Mouse (Mus musculus) heart, embryonic 13.5 days (tissue): Measurements from ENCODE around the gene Zbtb9. TPM values are rescaled to one million over a fixed set of nuclear protein-coding genes. Genes with fewer than 3 reads are reported as not detected.

Source experiments
- ATAC-seq: fragments of 200-750 bp; cut with Nextera tagmentation; 2 replicates; pipeline ENCODE4 v1.8.0; 2017; ENCODE audit warnings: moderate TSS enrichment; ENCODE audit not compliant: insufficient number of reproducible peaks, low FRiP score, low TSS enrichment; ENCODE audit errors: extremely low read depth
- H3K27ac ChIP-seq: fragments of 300-500 bp; sonication (generic); replicated peaks from 2 replicates; pipeline ENCODE4 v1.5.1; 2015; ENCODE audit warnings: moderate library complexity, mild to moderate bottlenecking, inconsistent platforms
- H3K27me3 ChIP-seq: fragments of 300-500 bp; sonication (generic); replicated peaks from 2 replicates; pipeline ENCODE4 v1.6.1; 2015; ENCODE audit warnings: mild to moderate bottlenecking, inconsistent platforms
- H3K36me3 ChIP-seq: fragments of 300-500 bp; sonication (generic); 2 replicates; pipeline ENCODE4 v1.6.1; 2015; ENCODE audit warnings: mild to moderate bottlenecking, inconsistent platforms
- H3K4me1 ChIP-seq: fragments of 300-500 bp; sonication (generic); 2 replicates; pipeline ENCODE4 v1.6.1; 2015; ENCODE audit warnings: inconsistent platforms
- H3K4me2 ChIP-seq: fragments of 300-500 bp; sonication (generic); 2 replicates; pipeline ENCODE4 v1.6.1; 2015; ENCODE audit warnings: inconsistent platforms, mild to moderate bottlenecking, moderate library complexity
- H3K4me3 ChIP-seq: fragments of 300-500 bp; sonication (generic); 2 replicates; pipeline ENCODE4 v1.5.1; 2015; ENCODE audit warnings: moderate library complexity, mild to moderate bottlenecking, inconsistent platforms
- H3K9ac ChIP-seq: fragments of 300-500 bp; sonication (generic); 2 replicates; pipeline ENCODE4 v1.6.1; 2015; ENCODE audit warnings: inconsistent platforms, mild to moderate bottlenecking, moderate library complexity
- H3K9me3 ChIP-seq: fragments of 300-500 bp; sonication (generic); 2 replicates; pipeline ENCODE4 v1.6.1; 2016; ENCODE audit warnings: inconsistent platforms
- WGBS: fragments of 180-500 bp; shearing (Covaris S2); methylation state at CpG from one replicate; pipeline ENCODE4 v1.1.7; 2015; ENCODE audit warnings: mixed read lengths; 5-methylcytosine and 5-hydroxymethylcytosine counted together
- polyA plus RNA-seq: library from polyadenylated mRNA; unstranded; fragments of >200 nt; fragmentation: Nextera tagmentation; extraction: Ambion mirVana; gene quantifications from 2 replicates; pipeline ENCODE4 v1.2.1, GENCODE M21; 2015

Gene Zbtb9
- polyA plus RNA-seq, 1 experiment from 2014 or later = 9.1 TPM

DNA sequence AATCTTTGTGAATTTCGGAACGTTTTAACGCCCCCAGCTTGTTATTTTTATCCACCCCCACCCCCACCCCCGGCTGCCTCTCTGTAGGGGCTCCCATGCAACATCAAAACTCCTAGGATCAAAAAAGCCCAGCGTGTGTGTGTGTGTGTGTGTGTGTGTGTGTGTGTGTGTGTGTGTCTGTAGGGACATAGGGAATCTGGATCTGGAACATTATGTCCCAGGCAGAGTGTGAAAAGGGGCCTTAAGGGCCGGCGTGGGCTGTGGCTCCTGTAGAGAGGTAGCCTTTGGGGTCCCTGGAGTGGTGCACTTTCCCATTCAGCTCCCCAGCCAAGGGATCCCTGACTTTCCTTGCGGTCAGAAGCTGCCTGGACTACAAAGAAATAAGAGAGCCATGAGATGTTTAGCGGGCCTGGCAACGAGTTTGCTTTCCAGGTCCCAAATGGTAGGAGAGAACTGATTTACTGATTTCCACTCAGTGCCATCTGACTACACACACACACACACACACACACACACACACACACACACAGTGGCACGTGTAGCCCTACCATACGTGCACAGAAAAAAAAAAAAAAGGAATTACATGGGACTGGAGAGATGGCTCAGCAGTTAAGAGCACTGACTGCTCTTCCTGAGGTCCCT lies 45.7 kb downstream of the Zbtb9 start:
- H3K27me3 ChIP-seq = no peaks in the 10 kb centered on the region
- WGBS = 43% methylated on average over 12 of the region's 12 CpGs
- ATAC-seq = no peak
- peak overlapping the region; percentile 85 for H3K9ac ChIP-seq
- peak overlapping the region; percentile 81 for H3K4me2 ChIP-seq
- H3K4me1 ChIP-seq = peaks cover 16% of the 10 kb centered on the region
- H3K9me3 ChIP-seq = no peaks in the 10 kb centered on the region
- peak overlapping the region; percentile 82 for H3K27ac ChIP-seq
- peak overlapping the region; percentile 68 for H3K4me3 ChIP-seq
- peaks cover 42% of the 10 kb centered on the region for H3K36me3 ChIP-seq

- 90% methylated on average over 14 of the region's 14 CpGs for WGBS
- ATAC-seq = no peak
- peaks cover 66% of the 10 kb centered on the region for H3K36me3 ChIP-seq
Measured at GRCm38 (mm10) chr17:27021076-27021475, 48.1 kb downstream of the Zbtb9 start.

GRCm38 (mm10) chr17:27021736-27022135 lies 48.8 kb downstream of the Zbtb9 start:
- no peak overlapping the region for H3K9ac ChIP-seq
- no peak overlapping the region for H3K4me2 ChIP-seq
- H3K27me3 ChIP-seq = no peaks in the 10 kb centered on the region
- H3K4me1 ChIP-seq = peaks cover 17% of the 10 kb centered on the region
- H3K9me3 ChIP-seq = no peaks in the 10 kb centered on the region
- H3K4me3 ChIP-seq = no peak overlapping the region
- no peak overlapping the region for H3K27ac ChIP-seq
- H3K36me3 ChIP-seq = peaks cover 69% of the 10 kb centered on the region
- ATAC-seq = no peak
- 83% methylated on average over 9 of the region's 9 CpGs for WGBS

More at GRCm38 (mm10) chr17:27021076-27021475, 48.1 kb downstream of the Zbtb9 start:
- H3K4me1 ChIP-seq = peaks cover 16% of the 10 kb centered on the region
- H3K9ac ChIP-seq = no peak overlapping the region
- no peak overlapping the region for H3K4me3 ChIP-seq
- no peaks in the 10 kb centered on the region for H3K27me3 ChIP-seq
- H3K27ac ChIP-seq = no peak overlapping the region
- no peaks in the 10 kb centered on the region for H3K9me3 ChIP-seq
- no peak overlapping the region for H3K4me2 ChIP-seq

DNA sequence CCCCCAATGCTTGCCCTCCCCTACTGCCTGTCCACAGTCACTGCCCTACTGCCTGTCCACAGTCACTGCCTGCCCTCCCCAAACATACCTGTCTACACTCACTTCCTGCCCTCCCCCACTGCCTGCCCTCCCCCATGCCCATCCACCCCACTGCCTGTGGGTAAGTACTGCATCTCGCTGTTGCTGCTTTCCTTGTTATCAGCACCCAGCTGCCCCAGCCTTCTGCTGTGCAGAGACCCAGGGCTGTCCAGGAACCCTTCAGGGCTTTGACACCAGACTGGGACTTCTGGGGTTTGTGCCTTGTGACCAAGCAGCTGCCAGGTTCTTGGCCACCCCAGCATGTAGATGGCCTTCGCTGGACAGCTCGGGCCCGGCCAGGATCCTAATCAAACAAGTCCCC lies 50.4 kb downstream of the Zbtb9 start:
- H3K9ac ChIP-seq = no peak overlapping the region; the same call in 1 of the 2 replicates
- H3K27ac ChIP-seq = no peak overlapping the region
- no peak overlapping the region for H3K4me2 ChIP-seq
- 61% methylated on average over 4 of the region's 4 CpGs for WGBS
- no peak for ATAC-seq
- no peaks in the 10 kb centered on the region for H3K27me3 ChIP-seq
- no peaks in the 10 kb centered on the region for H3K9me3 ChIP-seq
- peaks cover 69% of the 10 kb centered on the region for H3K36me3 ChIP-seq
- H3K4me1 ChIP-seq = peaks cover 20% of the 10 kb centered on the region
- no peak overlapping the region for H3K4me3 ChIP-seq

GRCm38 (mm10) chr17:27025326-27025902 lies 52.4 kb downstream of the Zbtb9 start:
- H3K27me3 ChIP-seq = no peaks in the 10 kb centered on the region

DNA sequence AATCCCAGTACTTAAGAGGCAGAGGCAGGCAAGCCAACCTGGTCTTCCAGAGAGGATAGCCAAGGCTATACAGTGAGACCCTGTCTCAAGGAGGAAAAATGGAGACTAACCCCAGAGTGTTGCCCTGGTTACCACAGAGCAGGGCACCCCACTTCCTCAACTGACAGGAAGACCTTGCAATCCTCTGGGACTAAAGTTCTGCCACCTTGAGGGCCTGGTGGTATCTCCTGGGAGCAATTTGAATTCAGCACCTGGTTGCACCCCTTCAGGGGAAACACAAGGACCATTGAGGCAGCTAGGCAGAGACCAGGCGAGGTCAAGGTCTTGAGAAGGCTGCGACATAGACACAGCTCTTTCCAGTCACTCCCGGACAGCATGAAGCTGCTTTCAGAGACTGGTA lies 53.0 kb downstream of the Zbtb9 start:
- no peak overlapping the region for H3K4me3 ChIP-seq
- H3K9me3 ChIP-seq = no peaks in the 10 kb centered on the region
- 88% methylated on average over 3 of the region's 3 CpGs for WGBS
- H3K36me3 ChIP-seq = peaks cover 54% of the 10 kb centered on the region
- ATAC-seq = no peak
- H3K27me3 ChIP-seq = no peaks in the 10 kb centered on the region
- no peak overlapping the region for H3K9ac ChIP-seq
- peaks cover 18% of the 10 kb centered on the region for H3K4me1 ChIP-seq
- H3K27ac ChIP-seq = no peak overlapping the region
- H3K4me2 ChIP-seq = no peak overlapping the region

More at GRCm38 (mm10) chr17:27025326-27025902, 52.4 kb downstream of the Zbtb9 start:
- H3K4me3 ChIP-seq = no peak overlapping the region
- no peak overlapping the region for H3K4me2 ChIP-seq
- H3K36me3 ChIP-seq = peaks cover 59% of the 10 kb centered on the region
- WGBS = 85% methylated on average over 17 of the region's 17 CpGs
- H3K4me1 ChIP-seq = peaks cover 18% of the 10 kb centered on the region
- H3K9me3 ChIP-seq = no peaks in the 10 kb centered on the region
- H3K27ac ChIP-seq = no peak overlapping the region
- no peak overlapping the region for H3K9ac ChIP-seq
- no peak for ATAC-seq

- Histone ChIP-seq H3K27ac (peak overlapping the region; percentile 86), H3K9ac (peak overlapping the region; percentile 98), H3K4me3 (peak overlapping the region; percentile 87), H3K4me1 (peaks cover 21% of the 10 kb centered on the region), H3K36me3 (peaks cover 37% of the 10 kb centered on the region), H3K4me2 (peak overlapping the region; percentile 88), H3K9me3 (no peaks in the 10 kb centered on the region), H3K27me3 (no peaks in the 10 kb centered on the region)
- no peak for ATAC-seq
- 27% methylated on average over 12 of the region's 12 CpGs for WGBS
Measured at GRCm38 (mm10) chr17:27027460-27028283, 54.7 kb downstream of the Zbtb9 start.

DNA sequence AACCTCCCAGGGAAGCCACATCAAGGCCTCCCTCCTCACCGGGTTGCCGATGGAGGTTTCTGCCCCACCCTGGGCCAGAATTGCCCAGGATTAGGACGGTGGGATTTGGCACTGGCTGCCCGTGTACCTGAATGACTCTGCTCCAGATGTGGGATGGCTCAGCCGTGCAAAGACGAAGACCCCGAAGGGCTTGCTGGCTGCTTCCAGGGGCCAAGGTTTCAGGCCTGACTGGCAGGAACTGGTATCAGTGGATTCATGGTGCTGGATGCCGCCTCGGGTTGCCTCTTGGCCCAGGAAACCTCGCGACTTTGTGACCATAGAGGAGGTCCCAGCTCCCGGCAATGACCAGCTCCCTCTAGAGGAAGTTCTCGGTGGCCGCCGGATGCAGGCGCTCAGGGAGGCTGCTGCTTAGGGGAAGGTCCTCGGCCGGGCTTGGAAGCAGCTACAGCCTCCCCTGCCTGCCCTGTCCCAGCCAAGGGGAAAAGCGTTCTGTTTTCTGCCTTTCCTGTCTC lies 55.4 kb downstream of the Zbtb9 start:
- H3K36me3 ChIP-seq = peaks cover 31% of the 10 kb centered on the region
- H3K4me3 ChIP-seq = peak overlapping the region; percentile 87
- peaks cover 27% of the 10 kb centered on the region for H3K4me1 ChIP-seq
- no peaks in the 10 kb centered on the region for H3K27me3 ChIP-seq
- peak overlapping the region; percentile 86 for H3K27ac ChIP-seq
- no peaks in the 10 kb centered on the region for H3K9me3 ChIP-seq
- under 1% methylated on average over 19 of the region's 19 CpGs for WGBS
- ATAC-seq = peak; percentile 62; the same call in 1 of the 2 replicates
- H3K4me2 ChIP-seq = peak overlapping the region; percentile 88
- peak overlapping the region; percentile 98 for H3K9ac ChIP-seq

DNA sequence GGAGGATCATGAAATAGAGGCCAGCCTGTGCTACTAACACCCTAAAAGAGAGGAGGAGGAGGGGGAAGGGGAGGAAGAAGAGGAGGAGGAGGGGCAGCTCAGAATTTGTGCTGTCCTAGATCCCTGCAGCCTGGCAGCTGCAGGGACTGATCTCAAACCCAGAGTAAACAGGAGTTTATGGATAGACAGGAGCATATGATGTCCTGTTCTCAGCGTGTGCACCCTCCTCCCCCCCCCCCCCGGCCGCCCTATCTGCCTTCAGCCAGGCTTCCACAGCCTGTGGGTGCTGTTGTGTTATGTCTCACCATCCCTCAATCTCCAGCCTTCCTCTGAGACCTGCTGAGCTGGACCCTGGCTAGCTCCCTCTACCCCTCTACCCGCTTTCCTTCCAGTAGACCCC lies 55.9 kb downstream of the Zbtb9 start, which contains the start of gene Bak1:
Gene Bak1 (minus strand): TSS at position 101 of the 400 bp plus-strand sequence.
- ATAC-seq = no peak
- WGBS = 49% methylated on average over 3 of the region's 4 CpGs
- H3K27ac ChIP-seq = peak within 1 kb of the TSS; percentile 86

GRCm38 (mm10) chr17:27029431-27029830 lies 56.5 kb downstream of the Zbtb9 start:
- H3K9me3 ChIP-seq = no peaks in the 10 kb centered on the region

More for the DNA sequence above, 55.9 kb downstream of the Zbtb9 start, which contains the start of gene Bak1:
- Histone ChIP-seq H3K27me3 (no peaks in the 10 kb centered on the region), H3K4me1 (peaks cover 27% of the 10 kb centered on the region), H3K9me3 (no peaks in the 10 kb centered on the region), H3K4me2 (peak within 1 kb of the TSS; percentile 88), H3K36me3 (peaks cover 25% of the 10 kb centered on the region), H3K9ac (peak within 1 kb of the TSS; percentile 98), H3K4me3 (peak within 1 kb of the TSS; percentile 87)

GRCm38 (mm10) chr17:27030896-27031295 lies 57.9 kb downstream of the Zbtb9 start:
- Histone ChIP-seq H3K9me3 (no peaks in the 10 kb centered on the region), H3K4me2 (no peak overlapping the region), H3K9ac (no peak overlapping the region), H3K4me3 (no peak overlapping the region), H3K4me1 (peaks cover 27% of the 10 kb centered on the region), H3K27me3 (no peaks in the 10 kb centered on the region), H3K27ac (no peak overlapping the region), H3K36me3 (peaks cover 5% of the 10 kb centered on the region)
- no peak for ATAC-seq
- 88% methylated on average over 4 of the region's 4 CpGs for WGBS

More at GRCm38 (mm10) chr17:27029431-27029830, 56.5 kb downstream of the Zbtb9 start:
- H3K4me2 ChIP-seq = no peak overlapping the region
- peaks cover 27% of the 10 kb centered on the region for H3K4me1 ChIP-seq
- no peak for ATAC-seq
- H3K36me3 ChIP-seq = peaks cover 20% of the 10 kb centered on the region
- H3K27me3 ChIP-seq = no peaks in the 10 kb centered on the region
- WGBS = 86% methylated on average over 14 of the region's 14 CpGs
- no peak overlapping the region for H3K4me3 ChIP-seq
- no peak overlapping the region for H3K9ac ChIP-seq
- H3K27ac ChIP-seq = no peak overlapping the region
